Comparison of ENCODE assay signal across 12 mouse cellular contexts in genomic region chr14:55118852-55119251, GRCm38 (mm10). TPM values are rescaled to one million over a fixed set of nuclear protein-coding genes. Genes with fewer than 3 reads are reported as not detected.
DNase-seq lines count a peak whose midpoint lies in the region.
"Had no signal": no experiment of that assay in that cellular context is flagged by ENCODE, and none has a peak within 500 bp of the region (broad histone marks: within the 10 kb centered on the region; RNA-seq: fewer than 3 reads in every experiment).

No protein-coding gene starts in this region.

- DNase-seq in adrenal gland, adult (ENCODE audit: inconsistent age in 2 of 2, low spot score in 1 of 2), result peak; percentile 66 to 71
- DNase-seq in adrenal gland, adult 18-20 months (ENCODE audit: low spot score in 2 of 2), result no peak
- peak; percentile 34 to 57 for DNase-seq in layer of hippocampus, adult 8-10 months (ENCODE audit: low spot score in 2 of 2)
- no peak for DNase-seq in layer of hippocampus, postnatal 36 days
- peak; percentile 70 to 71 for DNase-seq in adrenal gland, postnatal 36 days
- peak; percentile 89 to 95 for DNase-seq in cerebellum, postnatal 25 days
- no peak for DNase-seq in thymus, postnatal 4 days
- DNase-seq in thymus, postnatal 14 days, result no peak
- DNase-seq: heart, adult 18-20 months; kidney, adult 9 months; lung, adult 18-20 months; retina, postnatal 1 day had no signal

RNA-seq across cellular contexts. Expression of gene Jph4, which starts 2.1 kb away (rescaled TPM):
- 1 to 10 TPM; 3.0 TPM for total RNA-seq in adrenal gland, adult 18-20 months (2021)
- 100 to 1,000 TPM; 361 to 416 (median 386) TPM for total RNA-seq in layer of hippocampus, adult 8-10 months (2022)
- total RNA-seq in layer of hippocampus, postnatal 36 days (2021), result 100 to 1,000 TPM; 447 to 471 TPM
- 1 to 10 TPM; 2.2 to 2.3 TPM for total RNA-seq in adrenal gland, postnatal 36 days (2021)

RNA-seq across cellular contexts. Expression of gene Ap1g2, which starts 12.5 kb away (rescaled TPM):
- 10 to 100 TPM; 25.8 to 29.4 TPM for total RNA-seq in adrenal gland, adult 18-20 months (2021)
- total RNA-seq in layer of hippocampus, adult 8-10 months (2022), result 10 to 100 TPM; 10.8 to 20.7 (median 14.8) TPM
- 10 to 100 TPM; 17.4 to 19.2 TPM for total RNA-seq in layer of hippocampus, postnatal 36 days (2021)
- total RNA-seq in adrenal gland, postnatal 36 days (2021), result 10 to 100 TPM; 23.5 to 27.2 TPM

RNA-seq across cellular contexts. Expression of gene Thtpa, which starts 24.3 kb away (rescaled TPM):
- 10 to 100 TPM; 10.9 to 12.0 TPM for total RNA-seq in adrenal gland, adult 18-20 months (2021)
- total RNA-seq in layer of hippocampus, adult 8-10 months (2022), result 10 to 100 TPM; 19.5 to 23.2 (median 22.3) TPM
- 10 to 100 TPM; 18.2 to 19.6 TPM for total RNA-seq in layer of hippocampus, postnatal 36 days (2021)
- total RNA-seq in adrenal gland, postnatal 36 days (2021), result 10 to 100 TPM; 12.9 to 18.6 TPM

RNA-seq across cellular contexts. Expression of gene Zfhx2, which starts 26.7 kb away (rescaled TPM):
- total RNA-seq in adrenal gland, adult 18-20 months (2021), result 1 to 10 TPM; 6.1 to 7.4 TPM
- 10 to 100 TPM; 45.9 to 69.4 (median 55.7) TPM for total RNA-seq in layer of hippocampus, adult 8-10 months (2022)
- 10 to 100 TPM; 52.0 to 64.3 TPM for total RNA-seq in layer of hippocampus, postnatal 36 days (2021)
- total RNA-seq in adrenal gland, postnatal 36 days (2021), result 1 to 10 TPM; 4.9 to 8.8 TPM

Comparison
In these comparisons a context has a peak if more than half of its experiments do, and no peak if none do; other contexts are left out.
1. DNase-seq: peak in adrenal gland, adult (2 of 2), layer of hippocampus, adult 8-10 months (2 of 2), adrenal gland, postnatal 36 days (2 of 2) and cerebellum, postnatal 25 days (2 of 2); none in adrenal gland, adult 18-20 months (0 of 2), layer of hippocampus, postnatal 36 days (0 of 2), thymus, postnatal 4 days (single experiment) and thymus, postnatal 14 days (single experiment).
2. RNA of gene Jph4, which starts 2.1 kb away (total RNA-seq): 447 to 471 TPM in layer of hippocampus, postnatal 36 days and 361 to 416 TPM in layer of hippocampus, adult 8-10 months; 3.0 TPM in adrenal gland, adult 18-20 months and 2.2 to 2.3 TPM in adrenal gland, postnatal 36 days; every median in the first group is over 10 times any median in the second.